Mouse (Mus musculus): Measurements from ENCODE around the gene Cnot6l. TPM values are rescaled to one million over a fixed set of nuclear protein-coding genes. Genes with fewer than 3 reads are reported as not detected.

Gene Cnot6l
- 8.4 TPM in 2 replicates for total RNA-seq (2012; rRNA removed)

DNA sequence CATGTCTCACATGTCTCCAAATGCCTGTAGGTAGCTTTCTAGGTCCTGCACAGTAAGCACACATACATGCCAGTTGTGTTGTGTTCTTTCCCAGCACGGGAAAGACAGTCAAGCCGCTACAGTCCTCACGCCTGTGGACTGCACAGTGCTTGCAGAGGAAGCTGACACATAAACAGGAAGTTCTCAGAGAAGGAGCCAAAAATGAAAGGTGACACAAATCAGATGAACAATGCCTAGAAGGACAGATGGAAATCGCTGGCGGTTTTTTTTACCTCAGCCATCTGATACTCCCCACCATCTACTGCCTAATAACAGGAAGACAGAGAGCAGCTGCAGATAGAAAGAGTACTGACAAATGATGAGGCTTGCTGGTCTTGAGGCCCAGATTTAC lies at the start of gene Cnot6l:
Gene Cnot6l (minus strand): TSS at position 151 of the 391 bp plus-strand sequence.
- DNase-seq (ENCODE audit: low read depth, low spot score), result no peak
- no peak within 1 kb of the TSS; the same call in 1 of the 2 replicates for H3K27ac ChIP-seq (ENCODE audit: insufficient read depth, low read depth, low read length, poor library complexity, severe bottlenecking)
- TF ChIP-seq HCFC1 (IDR thresholded peaks at IDR 0.05; ENCODE audit: borderline replicate concordance, insufficient read depth, low read length), result no peak
- peak within 1 kb of the TSS; percentile 91 for H3K9ac ChIP-seq (ENCODE audit: insufficient read depth, low read depth, low read length, poor library complexity, severe bottlenecking)
- no peaks in the 10 kb centered on the region for H3K9me3 ChIP-seq (ENCODE audit: control insufficient read depth, insufficient read depth, low read depth, low read length)
- in situ Hi-C loops (cut with MboI; ENCODE audit: low sequenced_read_pairs in 2 of 2, unreplicated experiment in 2 of 2), result no loop called here
- peak within 1 kb of the TSS; percentile 80 to 90 for H3K4me3 ChIP-seq (ENCODE audit: insufficient read depth in 1 of 2, low read depth in 1 of 2, low read length in 2 of 2, poor library complexity in 1 of 2, severe bottlenecking in 1 of 2)
- no peaks in the 10 kb centered on the region for H3K36me3 ChIP-seq (ENCODE audit: control insufficient read depth, insufficient read depth, low read length, poor library complexity, severe bottlenecking)
- peaks cover 2 to 4% of the 10 kb centered on the region in 2 experiments; a peak in 2 of 4 replicates for H3K4me1 ChIP-seq (ENCODE audit: control insufficient read depth in 2 of 2, insufficient read depth in 2 of 2, low read length in 2 of 2, poor library complexity in 1 of 2)

DNA sequence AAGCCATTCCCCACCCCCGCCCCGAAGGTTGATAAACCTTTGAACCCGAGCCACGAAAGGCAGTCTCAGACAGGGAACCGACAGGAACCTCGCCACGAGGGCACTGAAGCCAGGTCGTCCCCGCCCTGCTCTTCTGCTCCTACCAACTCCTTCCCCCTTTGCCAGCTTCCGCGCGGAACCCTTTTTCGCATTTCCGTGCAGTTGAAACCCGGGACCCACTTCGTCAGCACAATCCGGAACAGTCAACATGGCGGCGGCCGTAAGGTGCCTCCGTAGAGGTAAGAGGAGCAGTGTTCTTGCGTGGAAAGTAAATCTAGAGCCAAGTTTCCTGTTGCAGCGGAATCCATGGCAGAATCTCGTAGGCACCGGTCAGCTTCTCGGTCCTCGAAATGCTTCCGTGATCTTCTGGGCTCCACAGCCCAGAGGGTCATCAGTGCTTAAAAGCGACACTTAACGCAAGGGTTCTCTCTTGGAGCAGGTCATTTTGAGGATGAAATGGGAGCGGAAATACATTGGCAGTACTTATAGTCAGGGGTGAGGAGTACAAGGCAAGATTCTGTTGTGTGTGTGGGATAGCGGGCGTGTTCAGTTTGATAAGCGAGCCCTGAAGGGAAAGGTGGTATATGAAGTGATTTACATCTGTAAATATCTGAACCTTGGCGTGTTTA lies 46.1 kb upstream of the Cnot6l start:
- Histone ChIP-seq H3K4me3 (ENCODE audit: insufficient read depth in 1 of 2, low read depth in 1 of 2, low read length in 2 of 2, poor library complexity in 1 of 2, severe bottlenecking in 1 of 2) (peak overlapping the region; percentile 78 to 96), H3K9me3 (ENCODE audit: control insufficient read depth, insufficient read depth, low read depth, low read length) (no peaks in the 10 kb centered on the region), H3K27ac (ENCODE audit: insufficient read depth, low read depth, low read length, poor library complexity, severe bottlenecking) (0 out of 2 replicates have a peak overlapping the region, but pooled peaks have one; percentile 7), H3K36me3 (ENCODE audit: control insufficient read depth, insufficient read depth, low read length, poor library complexity, severe bottlenecking) (peaks cover 4% of the 10 kb centered on the region), H3K4me1 (ENCODE audit: control insufficient read depth in 2 of 2, insufficient read depth in 2 of 2, low read length in 2 of 2, poor library complexity in 1 of 2) (0 out of 4 replicates have a peak, but pooled peaks cover 0 to 2% of the 10 kb centered on the region in 2 experiments), H3K9ac (ENCODE audit: insufficient read depth, low read depth, low read length, poor library complexity, severe bottlenecking) (peak overlapping the region; percentile 88)
- peak; percentile 87 for DNase-seq (ENCODE audit: low read depth, low spot score)
- no peak for TF ChIP-seq ZC3H11A (IDR thresholded peaks at IDR 0.05; ENCODE audit: borderline replicate concordance, low read depth, low read length)
- TF ChIP-seq MAFK (IDR thresholded peaks at IDR 0.05; ENCODE audit: insufficient read depth, low read depth, low read length), result peak; percentile 63; the same call in 1 of the 2 replicates
- TF ChIP-seq HCFC1 (IDR thresholded peaks at IDR 0.05; ENCODE audit: borderline replicate concordance, insufficient read depth, low read length), result peak; percentile 90
- no peak for TF ChIP-seq ZNF384 (IDR thresholded peaks at IDR 0.05; ENCODE audit: low read depth, low read length)
- in situ Hi-C loops (cut with MboI; ENCODE audit: low sequenced_read_pairs in 2 of 2, unreplicated experiment in 2 of 2), result no loop called here

DNA sequence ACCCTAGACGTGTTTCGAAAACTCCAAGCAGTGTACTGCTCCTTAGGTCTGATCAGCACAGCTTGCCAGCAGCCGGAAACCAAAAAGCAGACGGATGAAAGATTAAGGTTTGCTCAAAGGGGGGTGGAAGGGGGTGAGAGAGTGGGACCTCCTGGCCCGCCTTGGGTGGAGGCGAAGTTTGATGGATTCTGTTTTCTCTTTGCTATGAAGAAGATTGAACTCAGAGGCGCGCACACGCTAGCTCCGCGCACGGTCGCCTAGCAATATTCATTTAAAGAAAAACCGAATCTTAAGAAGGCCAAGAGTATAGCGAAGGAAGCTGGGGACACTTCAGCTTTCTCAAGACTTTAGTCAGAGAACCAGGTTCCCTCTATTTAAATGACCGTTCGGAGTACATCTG lies 45.5 kb upstream of the Cnot6l start, which contains the start of gene Mrpl1:
Gene Mrpl1 (plus strand): TSS at position 35 of the 400 bp plus-strand sequence.
- in situ Hi-C loops (cut with MboI; ENCODE audit: low sequenced_read_pairs in 2 of 2, unreplicated experiment in 2 of 2), result no loop called here
- DNase-seq (ENCODE audit: low read depth, low spot score), result peak; percentile 16
- Histone ChIP-seq H3K9me3 (ENCODE audit: control insufficient read depth, insufficient read depth, low read depth, low read length) (no peaks in the 10 kb centered on the region), H3K4me1 (ENCODE audit: control insufficient read depth in 2 of 2, insufficient read depth in 2 of 2, low read length in 2 of 2, poor library complexity in 1 of 2) (0 out of 4 replicates have a peak, but pooled peaks cover 0 to 2% of the 10 kb centered on the region in 2 experiments), H3K4me3 (ENCODE audit: insufficient read depth in 1 of 2, low read depth in 1 of 2, low read length in 2 of 2, poor library complexity in 1 of 2, severe bottlenecking in 1 of 2) (peak within 1 kb of the TSS; percentile 78 to 96), H3K27ac (ENCODE audit: insufficient read depth, low read depth, low read length, poor library complexity, severe bottlenecking) (peak within 1 kb of the TSS; percentile 12; the same call in 1 of the 2 replicates), H3K9ac (ENCODE audit: insufficient read depth, low read depth, low read length, poor library complexity, severe bottlenecking) (peak within 1 kb of the TSS; percentile 88), H3K36me3 (ENCODE audit: control insufficient read depth, insufficient read depth, low read length, poor library complexity, severe bottlenecking) (peaks cover 4% of the 10 kb centered on the region)
- no peak for TF ChIP-seq ZNF384 (IDR thresholded peaks at IDR 0.05; ENCODE audit: low read depth, low read length)
- TF ChIP-seq ZC3H11A (IDR thresholded peaks at IDR 0.05; ENCODE audit: borderline replicate concordance, low read depth, low read length), result no peak
- no peak for TF ChIP-seq HCFC1 (IDR thresholded peaks at IDR 0.05; ENCODE audit: borderline replicate concordance, insufficient read depth, low read length)
- TF ChIP-seq MAFK (IDR thresholded peaks at IDR 0.05; ENCODE audit: insufficient read depth, low read depth, low read length), result no peak

DNA sequence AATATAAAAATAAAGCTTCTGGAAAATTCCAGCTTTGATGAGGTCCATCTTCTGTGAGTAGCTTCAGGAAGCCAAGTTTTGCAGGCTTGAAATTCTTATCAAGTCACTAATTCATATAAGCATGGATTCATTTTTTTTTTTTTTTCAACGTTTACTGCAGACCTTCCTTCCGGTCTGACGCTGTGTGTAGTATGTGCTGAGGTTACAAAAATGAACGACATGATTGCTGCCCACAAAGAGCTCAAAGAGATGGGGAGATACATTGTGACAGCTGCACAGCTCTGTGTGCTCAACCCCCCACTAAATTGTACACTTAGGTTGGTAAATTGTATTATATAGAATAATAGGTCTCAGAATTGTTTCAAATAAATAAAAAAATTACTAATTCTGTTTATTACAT lies 44.6 kb upstream of the Cnot6l start:
- Histone ChIP-seq H3K36me3 (ENCODE audit: control insufficient read depth, insufficient read depth, low read length, poor library complexity, severe bottlenecking) (no peaks in the 10 kb centered on the region), H3K9me3 (ENCODE audit: control insufficient read depth, insufficient read depth, low read depth, low read length) (no peaks in the 10 kb centered on the region), H3K4me1 (ENCODE audit: control insufficient read depth in 2 of 2, insufficient read depth in 2 of 2, low read length in 2 of 2, poor library complexity in 1 of 2) (0 out of 4 replicates have a peak, but pooled peaks cover 0 to 2% of the 10 kb centered on the region in 2 experiments), H3K9ac (ENCODE audit: insufficient read depth, low read depth, low read length, poor library complexity, severe bottlenecking) (no peak overlapping the region), H3K4me3 (ENCODE audit: insufficient read depth in 1 of 2, low read depth in 1 of 2, low read length in 2 of 2, poor library complexity in 1 of 2, severe bottlenecking in 1 of 2) (0 out of 4 replicates have a peak overlapping the region, but pooled peaks of 1 of the 2 experiments have one; percentile 96), H3K27ac (ENCODE audit: insufficient read depth, low read depth, low read length, poor library complexity, severe bottlenecking) (no peak overlapping the region)
- no peak for DNase-seq (ENCODE audit: low read depth, low spot score)
- TF ChIP-seq HCFC1 (IDR thresholded peaks at IDR 0.05; ENCODE audit: borderline replicate concordance, insufficient read depth, low read length) (no peak), MAFK (IDR thresholded peaks at IDR 0.05; ENCODE audit: insufficient read depth, low read depth, low read length) (no peak), ZC3H11A (IDR thresholded peaks at IDR 0.05; ENCODE audit: borderline replicate concordance, low read depth, low read length) (no peak), ZNF384 (IDR thresholded peaks at IDR 0.05; ENCODE audit: low read depth, low read length) (no peak), CHD2 (IDR thresholded peaks at IDR 0.05; ENCODE audit: low read depth, low read length) (no peak)
- in situ Hi-C loops (cut with MboI; ENCODE audit: low sequenced_read_pairs in 2 of 2, unreplicated experiment in 2 of 2), result no loop called here

Measured in ES-E14 (cell line).